Mouse (Mus musculus) heart, adult 11 months (tissue): ENCODE measurements around the gene Xlr3a.
"Not testable (repeated sequence)": the region's sequence is repeated elsewhere in the genome, so short reads cannot be mapped to it uniquely, and the experiment has no call there.

Experiments
- DNase-seq: peaks from one replicate; pipeline ENCODE4 v3.0.0; 2022

The Xlr3a gene

GRCm38 (mm10) chrX:73096941-73097508, at the start of gene Xlr3a:
TSS of gene Xlr3a (minus strand) at chrX:73097095.
- peak; percentile 92 for DNase-seq

DNA sequence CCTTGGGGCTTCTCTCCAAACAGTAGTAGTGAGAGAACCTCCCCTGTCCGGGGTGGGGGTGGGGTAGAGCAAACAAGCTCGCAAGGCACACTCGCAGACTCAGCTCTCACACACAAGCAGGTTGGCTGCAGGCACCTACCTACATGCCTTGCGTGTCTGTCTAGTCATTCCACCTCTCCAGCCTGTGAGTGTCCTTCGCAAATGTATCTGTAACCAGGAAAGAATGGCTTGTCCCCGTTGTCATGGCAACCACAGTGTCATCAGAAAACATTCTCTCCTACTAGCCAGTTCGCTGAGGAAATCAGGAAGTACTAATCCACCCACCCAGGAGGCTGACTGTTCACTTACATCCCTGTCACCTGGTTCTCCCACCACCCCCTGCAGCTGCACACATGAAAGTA, 46.3 kb upstream of the Xlr3a start:
- DNase-seq, result not testable (repeated sequence)

DNA sequence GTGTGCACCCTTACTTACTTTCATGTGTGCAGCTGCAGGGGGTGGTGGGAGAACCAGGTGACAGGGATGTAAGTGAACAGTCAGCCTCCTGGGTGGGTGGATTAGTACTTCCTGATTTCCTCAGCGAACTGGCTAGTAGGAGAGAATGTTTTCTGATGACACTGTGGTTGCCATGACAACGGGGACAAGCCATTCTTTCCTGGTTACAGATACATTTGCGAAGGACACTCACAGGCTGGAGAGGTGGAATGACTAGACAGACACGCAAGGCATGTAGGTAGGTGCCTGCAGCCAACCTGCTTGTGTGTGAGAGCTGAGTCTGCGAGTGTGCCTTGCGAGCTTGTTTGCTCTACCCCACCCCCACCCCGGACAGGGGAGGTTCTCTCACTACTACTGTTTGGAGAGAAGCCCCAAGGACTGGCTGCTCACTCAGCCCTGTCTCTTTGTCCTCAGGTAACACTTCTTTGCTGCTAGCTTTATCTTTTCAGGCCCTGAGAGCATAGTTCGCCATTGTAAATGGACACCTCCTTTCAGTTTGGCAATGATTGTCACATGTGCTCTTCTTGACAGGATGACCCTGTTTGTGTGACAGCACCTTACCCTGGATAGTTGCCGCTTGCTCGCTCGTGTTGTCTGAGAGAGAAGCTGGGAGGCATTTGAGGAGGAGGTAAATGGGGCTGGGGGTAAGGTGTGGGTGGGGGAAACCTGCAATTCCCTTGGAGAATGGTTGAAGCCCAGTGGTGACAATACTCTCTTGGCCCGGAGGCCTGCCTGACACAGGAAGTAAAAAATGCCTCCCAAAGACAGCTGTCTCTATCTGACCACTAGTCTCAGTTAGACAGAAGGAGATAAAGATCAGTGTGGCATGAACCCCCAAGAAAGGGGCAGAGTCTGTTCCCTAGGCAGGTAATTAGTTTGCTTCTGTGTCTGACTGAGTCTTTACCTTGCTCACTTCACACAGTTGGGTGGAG, 26.2 kb upstream of the Xlr3a start:
- not testable (repeated sequence) for DNase-seq

DNA sequence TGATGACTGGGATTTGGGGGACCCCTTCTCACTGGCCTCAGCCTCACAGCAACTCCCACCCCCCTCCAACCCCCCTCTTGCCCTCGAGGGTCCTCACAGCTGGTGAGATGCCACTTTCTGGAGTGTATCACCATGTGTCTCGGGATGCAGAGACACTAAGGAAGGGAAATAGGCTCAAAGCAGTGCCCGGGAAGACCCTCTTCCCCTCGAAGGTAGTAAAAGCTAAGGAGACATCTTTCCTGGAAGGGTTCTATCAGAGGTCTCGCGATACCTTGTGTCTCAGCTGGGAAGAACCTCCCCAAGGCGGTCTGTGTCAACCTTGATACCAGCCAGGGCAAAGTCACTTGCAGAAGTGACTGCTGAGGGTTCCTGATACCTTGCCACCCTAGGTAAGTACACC, 19.9 kb upstream of the Xlr3a start, which contains the start of gene Gm14685:
TSS of gene Gm14685 (plus strand) at position 301 of the 400 bp plus-strand sequence.
- not testable (repeated sequence) for DNase-seq

DNA sequence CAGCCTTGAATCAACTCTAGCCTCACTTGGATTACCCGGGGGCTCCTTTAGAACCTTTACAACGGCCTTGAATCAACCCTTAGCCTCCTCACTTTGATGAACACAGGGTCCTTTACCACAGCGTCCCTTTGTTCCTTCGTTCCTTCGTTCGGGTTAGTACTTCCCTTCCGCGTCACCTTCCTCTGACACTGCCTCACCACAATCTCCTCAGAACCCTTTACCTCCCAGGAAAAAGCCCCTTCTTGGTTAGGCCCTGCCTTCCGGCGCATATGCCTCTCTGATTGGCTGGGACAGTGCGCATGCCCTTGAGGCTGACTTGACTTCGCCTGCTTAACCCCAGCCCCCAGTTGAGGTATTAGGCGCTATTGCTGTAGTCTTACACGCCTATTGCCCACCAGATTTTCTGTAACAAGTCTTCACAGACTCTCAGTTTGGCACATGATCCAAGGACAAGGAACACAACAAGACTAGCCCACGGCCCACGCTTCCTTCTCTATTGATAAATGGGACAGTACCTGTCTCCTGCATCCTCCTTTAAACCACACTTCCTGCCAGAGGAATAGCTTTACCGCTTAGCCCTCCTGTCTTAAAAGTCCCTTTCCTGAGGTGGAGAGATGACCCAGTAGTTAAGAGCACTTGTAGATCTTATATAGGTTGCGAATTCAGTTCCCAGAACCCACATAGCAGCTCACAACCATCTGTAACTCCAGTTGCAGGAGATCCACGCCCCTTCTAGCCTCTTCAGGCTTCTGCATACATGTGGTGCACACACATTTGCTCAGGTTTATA, 14.4 kb downstream of the Xlr3a start, which contains the start of gene Xlr4a:
TSS of gene Xlr4a (minus strand) at position 212 of the 789 bp plus-strand sequence.
- not testable (repeated sequence) for DNase-seq

- DNase-seq, result not testable (repeated sequence)
Observed at GRCm38 (mm10) chrX:73066765-73067312, 30.1 kb downstream of the Xlr3a start.

DNA sequence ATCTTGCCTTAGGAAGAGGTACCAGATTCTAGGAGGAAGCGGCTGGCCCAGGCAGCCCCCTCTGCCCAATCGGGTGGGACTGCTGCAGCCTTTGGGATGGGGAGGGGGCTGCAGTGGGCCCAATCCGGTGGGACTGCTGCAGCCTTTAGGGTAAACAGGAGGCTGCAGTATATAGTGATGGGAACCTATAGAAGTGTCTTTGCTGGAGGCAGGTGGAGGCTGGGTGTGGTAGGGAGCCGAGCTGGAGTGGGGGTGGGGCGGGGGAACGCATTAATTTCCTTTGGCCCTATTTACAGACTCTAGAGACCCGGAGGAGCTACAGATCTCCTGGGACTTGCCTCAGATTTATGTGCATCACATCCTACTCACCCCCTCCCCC, 32.5 kb downstream of the Xlr3a start, which contains the start of gene Pnma3:
TSS of gene Pnma3 (plus strand) at position 373 of the 379 bp plus-strand sequence.
- DNase-seq, result no peak

DNA sequence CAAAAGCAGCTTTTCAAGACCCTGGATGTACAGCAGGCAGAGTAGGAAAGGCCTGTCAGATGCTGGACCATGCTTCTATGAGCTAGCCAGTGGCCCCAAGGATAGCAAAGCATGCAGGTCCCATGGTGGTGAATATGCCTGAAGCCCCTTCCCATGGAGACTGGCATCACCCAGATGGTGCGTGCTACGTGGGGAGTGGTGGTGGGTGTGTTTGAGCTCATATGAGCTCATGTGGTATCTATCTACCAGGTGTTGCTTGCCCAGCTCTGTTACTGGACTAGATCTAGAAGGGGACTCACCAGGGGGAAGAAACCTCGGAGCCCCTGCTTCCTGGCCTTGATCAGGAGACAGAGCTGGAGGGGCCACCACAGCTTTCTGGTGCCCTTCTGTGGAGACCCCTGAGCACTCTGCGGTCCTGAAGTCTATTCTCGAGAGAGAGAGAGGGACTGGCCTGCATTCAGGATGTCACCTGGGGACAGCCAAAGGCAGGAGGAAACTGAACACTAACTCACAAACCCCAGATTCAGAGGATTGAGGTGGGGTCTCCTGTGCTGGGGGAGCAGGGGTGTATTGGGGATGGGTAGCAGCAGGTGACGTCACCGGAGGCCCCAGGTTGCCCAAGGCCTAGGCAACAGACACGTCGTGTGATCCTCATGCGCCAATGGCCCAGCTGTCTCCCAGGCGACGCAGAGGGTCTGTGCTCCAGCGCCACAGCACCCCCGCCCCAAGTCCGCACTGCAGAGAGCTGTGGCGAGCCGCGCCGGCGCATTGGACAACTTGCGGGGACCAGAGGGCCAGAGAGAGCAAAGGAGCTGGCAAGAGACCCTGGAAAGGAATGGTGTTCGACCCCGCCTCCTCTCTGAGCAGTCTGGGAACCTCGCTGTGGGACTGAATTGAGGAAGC, 33.1 kb downstream of the Xlr3a start:
- no peak for DNase-seq

- DNase-seq, result no peak
Observed at GRCm38 (mm10) chrX:73062323-73062722, 34.6 kb downstream of the Xlr3a start.

DNA sequence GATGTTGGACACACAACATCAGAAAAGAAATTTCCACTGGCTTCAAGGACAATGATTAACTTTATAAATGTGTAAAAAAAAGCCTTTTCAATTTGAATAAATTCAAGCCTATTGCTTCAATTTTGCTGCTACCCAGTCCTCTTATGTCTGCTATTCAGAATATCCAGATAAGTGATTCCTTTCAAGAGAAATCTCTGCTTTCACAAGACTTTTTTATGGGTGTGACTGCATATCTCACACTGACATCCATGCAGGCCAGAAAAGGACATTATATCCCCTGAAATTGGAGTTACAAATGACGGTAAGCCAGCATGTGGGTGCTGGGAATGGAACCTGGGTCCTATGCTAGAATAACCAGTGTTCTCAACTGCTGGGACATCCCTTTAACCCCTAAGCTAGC, 35.4 kb downstream of the Xlr3a start:
- DNase-seq, result no peak

DNA sequence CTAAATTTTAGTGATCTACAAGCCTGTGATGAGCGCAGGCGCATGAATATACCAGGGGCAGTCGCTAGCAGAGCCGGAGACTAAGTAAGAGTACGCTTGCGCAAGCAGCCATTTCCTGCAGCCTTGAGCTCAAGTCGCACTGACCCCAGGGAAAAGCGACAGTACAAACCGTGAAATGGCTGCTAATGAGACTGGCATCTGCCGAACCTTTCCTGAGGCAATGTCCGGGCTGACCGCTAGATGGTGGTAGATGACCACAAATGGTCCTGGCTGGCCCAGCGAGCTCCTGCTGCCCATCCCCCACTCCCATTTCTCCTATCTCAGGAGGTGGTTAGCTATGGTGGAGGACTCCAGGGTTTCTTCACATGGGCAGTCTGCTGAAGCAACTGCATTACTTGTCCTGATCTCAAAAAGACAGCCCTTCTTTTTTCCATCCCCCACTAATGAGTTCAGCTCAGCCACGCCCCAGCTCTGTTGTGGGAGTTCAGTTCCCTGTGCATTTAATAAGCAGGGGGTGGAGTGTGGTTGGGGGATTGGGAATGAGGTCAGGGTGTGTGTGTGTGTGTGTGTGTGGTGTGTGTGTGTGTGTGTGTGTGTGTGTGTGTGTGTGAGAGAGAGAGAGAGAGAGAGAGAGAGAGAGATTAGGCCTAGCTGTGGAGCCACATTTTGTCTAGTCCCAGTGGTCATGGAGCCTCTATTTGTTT, 42.9 kb downstream of the Xlr3a start:
- peak; percentile 99 for DNase-seq

GRCm38 (mm10) chrX:73039666-73040065, 57.2 kb downstream of the Xlr3a start:
- DNase-seq, result peak; percentile 64

DNA sequence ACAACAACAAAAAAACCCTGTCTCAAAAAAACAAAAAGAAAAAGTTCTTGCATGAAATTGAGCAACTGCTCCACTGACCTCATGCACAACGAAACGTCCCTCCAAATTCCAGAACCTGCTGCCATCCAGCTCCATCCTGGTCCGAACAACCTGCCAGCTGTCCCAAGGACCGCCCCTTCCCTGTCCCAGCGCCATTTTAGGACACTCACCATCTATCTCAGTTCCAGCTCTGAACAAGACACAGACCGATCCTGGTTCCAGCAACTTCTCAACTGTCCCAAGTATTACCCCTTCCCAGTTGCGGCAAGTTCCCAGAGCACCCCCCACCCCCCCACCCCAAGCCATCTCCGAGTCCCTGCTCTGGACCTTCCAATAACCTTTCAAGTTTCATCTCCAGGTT, 58.1 kb downstream of the Xlr3a start:
- peak; percentile 67 for DNase-seq

GRCm38 (mm10) chrX:73037003-73037402, 59.9 kb downstream of the Xlr3a start, which contains the start of gene Pnma5:
TSS of gene Pnma5 (minus strand) at chrX:73037103.
- no peak for DNase-seq
